Mouse (Mus musculus) small intestine, adult 2 months (tissue): ENCODE results near the gene Ppef2. TPM values are rescaled to one million over a fixed set of nuclear protein-coding genes. Genes with fewer than 3 reads are reported as not detected.

Source experiments
- H3K27ac ChIP-seq: fragments of 200-500 bp; 2 replicates; pipeline ENCODE4 v1.5.1; 2012; ENCODE audit warnings: low read depth, low read length, control low read depth, inconsistent platforms; ENCODE audit not compliant: insufficient read depth
- H3K27me3 ChIP-seq: fragments of 200-500 bp; 2 replicates; pipeline ENCODE4 v1.6.1; 2012; ENCODE audit warnings: mild to moderate bottlenecking, moderate library complexity, low read length, inconsistent platforms; ENCODE audit not compliant: control insufficient read depth, insufficient read depth
- H3K36me3 ChIP-seq: fragments of 200-500 bp; 2 replicates; pipeline ENCODE4 v1.6.1; 2012; ENCODE audit warnings: mild to moderate bottlenecking, low read length, control low read depth, inconsistent platforms; ENCODE audit not compliant: control insufficient read depth, insufficient read depth
- H3K4me1 ChIP-seq: fragments of 200-500 bp; 2 replicates; pipeline ENCODE4 v1.6.1; 2012; ENCODE audit warnings: low read length, inconsistent platforms, mixed read lengths; ENCODE audit not compliant: control insufficient read depth, insufficient read depth, insufficient read length
- H3K4me3 ChIP-seq: fragments of 200-500 bp; 2 replicates; pipeline ENCODE4 v1.5.1; 2012; ENCODE audit warnings: low read depth, mild to moderate bottlenecking, control low read depth, inconsistent platforms, low read length, moderate library complexity
- CTCF ChIP-seq: fragments of 200-500 bp; IDR thresholded peaks from 2 replicates; pipeline ENCODE4 v1.5.1; 2012; ENCODE audit warnings: low read depth, mild to moderate bottlenecking, control low read depth, inconsistent platforms, low read length, moderate library complexity, mixed read lengths; ENCODE audit not compliant: insufficient replicate concordance, insufficient read length; ENCODE audit errors: extremely low read depth
- POLR2A ChIP-seq: fragments of 200-500 bp; IDR thresholded peaks from 2 replicates; pipeline ENCODE4 v1.6.1; 2012; ENCODE audit warnings: low read depth, mild to moderate bottlenecking, control low read depth, inconsistent platforms, low read length, moderate library complexity
- WGBS: fragments of 180-500 bp; shearing (Covaris S2); methylation state at CpG from one replicate; pipeline ENCODE4 v1.1.7; 2018; 5-methylcytosine and 5-hydroxymethylcytosine counted together
- polyA plus RNA-seq: library from polyadenylated mRNA; depleted of rRNA; stranded (reverse); fragments of >200 nt; gene quantifications from 2 replicates; pipeline ENCODE4 v1.2.3, GENCODE M21; 2012

The Ppef2 gene
- polyA plus RNA-seq, 1 experiment: 1.4 TPM

DNA sequence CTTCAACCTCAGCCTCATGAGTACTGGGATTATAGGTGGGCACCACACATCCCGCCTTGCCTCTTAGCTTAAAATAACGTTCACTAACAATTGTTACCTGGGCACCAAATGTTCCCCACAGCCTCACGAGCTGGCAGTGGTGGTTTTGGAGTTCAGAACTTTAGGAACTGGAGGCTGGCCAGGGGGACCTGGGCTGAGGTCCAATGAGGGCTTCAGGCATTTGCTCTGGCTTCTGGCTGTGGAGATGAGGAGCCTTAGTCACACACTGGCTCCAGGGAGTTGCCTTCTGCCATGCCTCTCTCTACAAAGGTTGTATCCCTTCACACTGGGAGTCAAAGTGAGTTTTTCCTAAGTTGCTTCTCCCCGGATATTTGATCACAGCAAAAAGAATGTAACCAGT lies 26.5 kb upstream of the Ppef2 start:
- no peak for TF ChIP-seq CTCF
- TF ChIP-seq POLR2A: no peak
- no peaks in the 10 kb centered on the region for H3K27me3 ChIP-seq
- peak overlapping the region; percentile 98 for H3K27ac ChIP-seq
- H3K4me3 ChIP-seq: no peak overlapping the region
- 37% methylated on average over 4 of the region's 4 CpGs for WGBS
- H3K4me1 ChIP-seq: peaks cover 24% of the 10 kb centered on the region; the same call in 1 of the 2 replicates
- peaks cover 11% of the 10 kb centered on the region for H3K36me3 ChIP-seq

DNA sequence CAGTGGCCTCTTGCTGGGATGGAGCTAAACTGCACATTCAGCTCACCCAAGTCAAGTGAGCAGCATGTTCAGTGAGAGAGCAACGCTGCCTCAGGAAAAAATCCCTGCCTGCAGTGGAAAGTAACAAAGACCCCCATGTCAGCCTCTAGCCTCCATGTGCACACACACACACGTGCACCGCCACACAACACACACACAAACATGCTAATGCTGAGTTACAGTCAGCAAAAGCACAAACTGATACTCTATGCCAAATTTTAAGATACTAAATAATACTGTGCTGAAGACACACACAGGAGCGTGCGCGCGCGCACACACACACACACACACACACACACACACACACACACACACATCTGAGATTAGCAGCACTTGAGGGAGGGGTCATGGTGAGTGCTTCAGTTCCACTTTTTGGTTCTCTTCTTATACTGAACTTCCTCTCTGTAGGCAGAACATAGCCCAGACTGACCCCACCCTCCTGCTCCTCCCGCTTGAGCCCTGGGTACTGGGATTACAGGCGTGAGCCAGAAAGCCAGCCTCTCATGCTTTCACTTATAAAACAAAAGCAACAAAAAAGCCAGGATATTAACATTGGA lies 23.0 kb upstream of the Ppef2 start:
- Histone ChIP-seq H3K27me3 (no peaks in the 10 kb centered on the region), H3K36me3 (peaks cover 1% of the 10 kb centered on the region; the same call in 1 of the 2 replicates), H3K4me3 (no peak overlapping the region), H3K27ac (peak overlapping the region; percentile 36), H3K4me1 (peaks cover 24% of the 10 kb centered on the region)
- 74% methylated on average over 10 of the region's 10 CpGs for WGBS
- TF ChIP-seq POLR2A: no peak
- TF ChIP-seq CTCF: no peak

DNA sequence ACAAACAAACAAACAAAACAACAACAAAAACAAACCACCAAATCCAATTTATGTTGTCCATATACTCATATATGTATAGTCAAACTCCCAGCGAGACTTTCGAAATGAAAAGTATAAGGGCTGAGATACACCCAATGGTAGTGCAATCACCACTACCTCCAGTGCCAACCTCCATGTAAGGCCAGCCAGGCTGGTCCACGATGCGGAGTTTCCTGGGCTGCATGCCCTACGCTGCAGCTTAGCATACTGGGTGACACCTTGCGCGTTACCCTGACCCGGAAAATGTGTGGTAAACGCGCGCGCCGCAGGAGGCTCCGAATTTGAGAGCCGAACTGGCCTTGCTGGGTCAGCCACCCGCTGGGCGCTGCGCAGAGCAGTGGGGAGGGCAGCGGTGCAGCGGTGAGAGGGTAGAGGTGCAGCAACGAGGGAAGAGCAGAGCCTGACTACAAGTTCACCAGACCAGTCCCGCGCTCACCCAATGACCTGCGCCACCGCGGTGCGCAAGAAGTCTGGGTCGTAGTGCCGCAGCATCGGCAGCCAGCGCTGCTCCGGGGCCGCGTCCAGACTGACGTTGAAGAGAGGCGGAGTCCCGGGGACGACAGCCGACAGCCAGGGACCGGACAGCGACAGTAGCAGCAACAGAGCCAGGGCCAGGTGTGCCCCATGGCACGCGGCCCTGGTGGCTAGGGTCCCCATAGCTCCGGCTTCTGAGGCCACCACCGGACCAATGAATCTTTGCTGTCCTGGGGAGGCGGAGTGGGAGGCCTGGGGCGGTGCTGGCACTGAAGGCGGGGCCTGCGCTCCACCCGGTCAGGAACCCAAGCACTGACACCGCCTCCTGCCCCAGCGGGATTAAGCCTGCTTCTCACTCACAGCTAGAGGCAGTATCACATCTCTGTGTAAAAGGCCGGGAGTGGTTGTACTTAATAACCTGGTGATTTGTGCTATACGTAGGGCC lies 21.6 kb upstream of the Ppef2 start, which contains the start of gene Naaa:
Gene Naaa (minus strand): TSS at position 734 of the 958 bp plus-strand sequence.
- H3K4me3 ChIP-seq: peak within 1 kb of the TSS; percentile 83
- peaks cover 19% of the 10 kb centered on the region for H3K4me1 ChIP-seq
- H3K27me3 ChIP-seq: no peaks in the 10 kb centered on the region
- H3K27ac ChIP-seq: peak within 1 kb of the TSS; percentile 87
- TF ChIP-seq CTCF (peak; percentile 37; the same call in 1 of the 2 replicates), POLR2A (peak; percentile 88)
- H3K36me3 ChIP-seq: peaks cover 4% of the 10 kb centered on the region; the same call in 1 of the 2 replicates
- WGBS: 1% methylated on average over 54 of the region's 54 CpGs

DNA sequence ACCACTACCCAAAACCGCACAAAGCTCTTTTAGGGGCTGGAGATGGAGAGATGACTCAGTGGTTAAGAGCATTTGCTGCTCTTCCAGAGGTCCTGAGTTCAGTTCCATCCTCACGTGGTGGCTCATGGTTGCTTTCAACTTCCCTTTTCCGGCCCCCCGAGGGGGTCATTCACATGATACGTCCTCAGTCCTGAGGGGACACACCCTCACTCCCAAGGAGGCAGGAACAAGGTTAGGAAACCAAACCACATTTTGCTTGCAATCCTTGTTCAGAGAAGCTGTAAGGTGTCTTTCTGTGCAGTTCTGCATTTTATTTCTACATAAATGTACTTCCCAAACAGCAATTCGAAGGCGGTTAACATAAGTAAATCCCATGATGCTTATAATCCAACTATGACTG lies 14.4 kb upstream of the Ppef2 start:
- 91% methylated on average over 7 of the region's 7 CpGs for WGBS
- no peak overlapping the region for H3K4me3 ChIP-seq
- H3K36me3 ChIP-seq: peaks cover 40% of the 10 kb centered on the region
- no peaks in the 10 kb centered on the region for H3K27me3 ChIP-seq
- H3K4me1 ChIP-seq: no peaks in the 10 kb centered on the region
- H3K27ac ChIP-seq: no peak overlapping the region
- no peak for TF ChIP-seq POLR2A
- TF ChIP-seq CTCF: no peak

DNA sequence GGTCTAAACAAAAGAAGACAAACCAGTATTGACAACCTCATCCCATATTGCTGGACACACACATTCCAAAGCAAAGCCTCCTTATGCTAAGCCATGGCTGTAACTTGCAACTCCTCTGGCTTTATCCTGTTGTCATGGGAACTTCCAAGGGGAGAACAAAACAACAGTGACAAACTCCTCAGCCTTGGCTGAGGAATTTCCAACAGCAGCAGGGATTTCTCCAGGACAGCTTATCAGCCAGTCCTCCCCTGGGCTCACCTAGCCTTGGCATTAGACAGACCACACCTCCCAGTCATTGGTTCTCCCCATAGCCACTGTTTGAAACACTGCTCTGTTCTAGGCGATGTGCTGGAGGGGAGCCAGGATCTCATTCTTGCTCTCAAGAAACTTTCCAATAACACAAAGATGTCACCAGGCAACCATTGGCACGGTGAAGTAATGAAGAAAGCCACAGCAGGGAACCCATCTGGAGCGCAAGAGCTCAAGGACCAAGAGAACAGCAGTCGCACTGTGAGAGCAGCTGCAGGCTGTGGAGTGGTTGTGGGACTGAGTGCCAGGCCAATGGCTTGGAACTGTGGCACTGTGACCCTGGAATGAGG lies 7.8 kb upstream of the Ppef2 start:
- Histone ChIP-seq H3K27me3 (no peaks in the 10 kb centered on the region), H3K36me3 (peaks cover 52% of the 10 kb centered on the region), H3K4me3 (no peak overlapping the region), H3K4me1 (peaks cover 2% of the 10 kb centered on the region; the same call in 1 of the 2 replicates), H3K27ac (no peak overlapping the region)
- TF ChIP-seq POLR2A (no peak), CTCF (no peak)
- WGBS: 56% methylated on average over 4 of the region's 4 CpGs

DNA sequence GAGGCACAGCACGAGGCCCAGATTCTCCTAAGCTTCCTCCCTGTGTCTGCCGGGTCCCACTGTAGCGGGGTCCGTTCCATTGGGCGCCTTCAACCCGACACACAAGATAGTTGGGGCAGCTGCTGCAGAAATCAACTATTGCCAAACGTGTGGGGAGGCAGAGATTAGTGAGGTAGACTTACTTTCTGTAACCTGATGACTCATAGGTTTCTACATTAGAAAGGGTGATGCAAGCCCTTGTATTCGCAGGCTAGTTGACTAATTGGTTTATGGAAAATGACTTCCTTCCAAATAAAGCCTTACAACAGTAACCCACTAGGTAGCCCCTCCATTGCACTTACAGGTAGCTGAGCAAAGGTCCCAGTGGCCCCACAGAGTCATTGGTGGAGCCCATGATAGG lies 6.6 kb upstream of the Ppef2 start:
- WGBS: 87% methylated on average over 8 of the region's 8 CpGs
- peaks cover 49% of the 10 kb centered on the region for H3K36me3 ChIP-seq
- H3K27ac ChIP-seq: no peak overlapping the region

DNA sequence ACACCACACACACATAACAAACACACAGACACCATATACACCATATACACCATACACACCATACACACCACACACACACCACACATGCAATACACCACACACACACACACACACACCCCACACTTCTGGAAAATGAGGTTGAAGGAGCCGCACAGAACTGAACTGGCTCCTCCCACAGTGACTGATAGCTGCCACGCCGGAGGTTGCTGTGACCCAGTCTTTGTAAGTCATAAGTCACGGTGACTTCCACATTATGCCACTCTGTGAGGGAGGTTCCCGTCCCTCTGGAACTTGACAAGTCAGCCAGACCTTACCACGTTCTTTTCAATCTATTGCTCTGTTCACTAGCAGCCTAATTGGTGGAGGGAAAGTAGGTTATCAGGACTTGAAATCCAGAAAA lies 1.6 kb downstream of the Ppef2 start:
- H3K27me3 ChIP-seq: no peaks in the 10 kb centered on the region; the same call in 1 of the 2 replicates
- peaks cover 10% of the 10 kb centered on the region for H3K36me3 ChIP-seq
- no peak overlapping the region for H3K4me3 ChIP-seq
- TF ChIP-seq POLR2A (no peak), CTCF (no peak)
- WGBS: 51% methylated on average over 6 of the region's 6 CpGs
- H3K4me1 ChIP-seq: no peaks in the 10 kb centered on the region
- H3K27ac ChIP-seq: no peak overlapping the region

More for the DNA sequence above, 6.6 kb upstream of the Ppef2 start:
- peaks cover 2% of the 10 kb centered on the region; the same call in 1 of the 2 replicates for H3K4me1 ChIP-seq
- no peak for TF ChIP-seq CTCF
- TF ChIP-seq POLR2A: no peak
- no peak overlapping the region for H3K4me3 ChIP-seq
- H3K27me3 ChIP-seq: no peaks in the 10 kb centered on the region
